Mouse (Mus musculus) embryonic facial prominence, embryonic 11.5 days (tissue): ENCODE data around the gene Ergic1. TPM values are rescaled to one million over a fixed set of nuclear protein-coding genes. Genes with fewer than 3 reads are reported as not detected.
A peak's percentile ranks its signal among the peaks of the same experiment; 100 is the strongest.

Experiments
- ATAC-seq: fragments of 200-750 bp; cut with Nextera tagmentation; replicated peaks from 2 replicates; pipeline ENCODE4 v1.8.0; 2017; ENCODE audit warnings: low read depth; ENCODE audit not compliant: insufficient number of reproducible peaks, low FRiP score, low TSS enrichment
- DNase-seq: peaks from one replicate; pipeline ENCODE4 v3.0.0-alpha.2; 2015; ENCODE audit warnings: low spot score
- H3K27ac ChIP-seq: fragments of 300-500 bp; sonication (generic); replicated peaks from 2 replicates; pipeline ENCODE4 v1.5.1; 2014; ENCODE audit warnings: mild to moderate bottlenecking, low read depth, low read length, control low read depth
- H3K27me3 ChIP-seq: fragments of 300-500 bp; sonication (generic); 2 replicates; pipeline ENCODE4 v1.6.1; 2014; ENCODE audit warnings: mild to moderate bottlenecking, low read length, moderate library complexity, mixed read lengths; ENCODE audit not compliant: control insufficient read depth, insufficient read depth
- H3K36me3 ChIP-seq: fragments of 300-500 bp; sonication (generic); replicated peaks from 2 replicates; pipeline ENCODE4 v1.6.1; 2014; ENCODE audit warnings: low read depth, mild to moderate bottlenecking, low read length, moderate library complexity, mixed read lengths; ENCODE audit not compliant: control insufficient read depth, insufficient read depth
- H3K4me1 ChIP-seq: fragments of 300-500 bp; sonication (generic); 2 replicates; pipeline ENCODE4 v1.6.1; 2014; ENCODE audit warnings: low read length, mixed read lengths; ENCODE audit not compliant: control insufficient read depth, insufficient read depth
- H3K4me2 ChIP-seq: fragments of 300-500 bp; sonication (generic); 2 replicates; pipeline ENCODE4 v1.6.1; 2014; ENCODE audit warnings: low read depth, mild to moderate bottlenecking, control low read depth, low read length, moderate library complexity
- H3K4me3 ChIP-seq: fragments of 300-500 bp; sonication (generic); 2 replicates; pipeline ENCODE4 v1.5.1; 2014; ENCODE audit warnings: low read depth, low read length, control low read depth
- H3K9ac ChIP-seq: fragments of 300-500 bp; sonication (generic); replicated peaks from 2 replicates; pipeline ENCODE4 v1.6.1; 2014; ENCODE audit warnings: mild to moderate bottlenecking, control low read depth, low read length
- H3K9me3 ChIP-seq: fragments of 300-500 bp; sonication (generic); replicated peaks from 2 replicates; pipeline ENCODE4 v1.6.1; 2016; ENCODE audit warnings: mild to moderate bottlenecking, low read length, inconsistent platforms, mixed read lengths; ENCODE audit not compliant: control insufficient read depth
- WGBS: fragments of 180-500 bp; shearing (Covaris S2); extraction: QIAGEN DNeasy Blood & Tissue Kit; methylation state at CpG from one replicate; pipeline ENCODE4 v1.1.7; 2014; 5-methylcytosine and 5-hydroxymethylcytosine counted together
- polyA plus RNA-seq: library from polyadenylated mRNA; unstranded; fragments of >200 nt; fragmentation: Nextera tagmentation; extraction: Ambion mirVana; gene quantifications from 2 replicates; pipeline ENCODE4 v1.2.1, GENCODE M21; 2014

Ergic1 gene
- polyA plus RNA-seq, 1 experiment from 2014 or later = 138 TPM

DNA sequence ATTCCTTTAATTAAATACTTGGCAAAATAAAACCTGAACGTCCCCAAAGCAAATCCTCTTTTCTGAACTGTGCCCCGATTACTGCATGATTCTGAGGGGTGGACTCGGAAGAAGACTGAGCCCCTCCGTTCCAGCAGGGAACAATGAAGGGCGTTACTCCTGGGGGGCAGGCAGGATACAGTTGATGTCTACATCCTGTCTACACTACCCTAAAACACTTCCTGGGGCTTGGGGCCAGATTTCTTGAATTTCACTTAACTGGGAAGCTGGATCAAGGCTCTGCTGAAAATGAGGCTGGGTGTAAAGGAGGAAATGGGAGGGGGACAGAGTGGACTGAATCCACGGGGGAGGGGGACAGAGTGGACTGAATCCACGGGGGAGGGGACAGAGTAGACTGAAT, 13.5 kb upstream of the Ergic1 start:
- DNase-seq = peak; percentile 34

DNA sequence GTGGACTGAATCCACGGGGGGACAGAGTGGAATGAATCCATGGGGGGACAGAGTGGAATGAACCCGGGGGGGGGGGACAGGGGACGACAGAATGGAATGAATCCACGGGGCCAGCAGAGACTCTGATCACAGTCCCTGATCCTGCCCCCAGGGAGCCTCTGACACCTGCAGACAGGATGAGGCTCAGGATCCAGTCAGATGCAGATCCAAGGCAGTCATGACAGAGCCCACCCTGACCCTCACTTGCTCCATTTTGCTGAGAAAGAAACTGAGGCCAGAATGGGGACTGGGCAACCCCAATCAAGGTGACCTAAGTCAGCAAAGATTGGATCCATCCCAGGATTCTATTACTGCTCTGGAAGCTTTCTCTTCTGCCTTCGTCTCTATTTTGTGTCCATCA, 12.7 kb upstream of the Ergic1 start:
- Histone ChIP-seq H3K36me3 (no peaks in the 10 kb centered on the region), H3K4me2 (no peak overlapping the region), H3K27ac (no peak overlapping the region), H3K27me3 (no peaks in the 10 kb centered on the region), H3K9me3 (no peaks in the 10 kb centered on the region), H3K9ac (no peak overlapping the region), H3K4me3 (no peak overlapping the region), H3K4me1 (no peaks in the 10 kb centered on the region)
- ATAC-seq = no peak
- peak; percentile 12 for DNase-seq
- WGBS = 7% methylated on average over 4 of the region's 5 CpGs

More for the DNA sequence above, 13.5 kb upstream of the Ergic1 start:
- Histone ChIP-seq H3K36me3 (no peaks in the 10 kb centered on the region), H3K4me2 (no peak overlapping the region), H3K27me3 (no peaks in the 10 kb centered on the region), H3K4me1 (no peaks in the 10 kb centered on the region), H3K27ac (no peak overlapping the region), H3K9ac (no peak overlapping the region), H3K9me3 (no peaks in the 10 kb centered on the region), H3K4me3 (no peak overlapping the region)
- no peak for ATAC-seq
- WGBS = 28% methylated on average over 7 of the region's 7 CpGs

DNA sequence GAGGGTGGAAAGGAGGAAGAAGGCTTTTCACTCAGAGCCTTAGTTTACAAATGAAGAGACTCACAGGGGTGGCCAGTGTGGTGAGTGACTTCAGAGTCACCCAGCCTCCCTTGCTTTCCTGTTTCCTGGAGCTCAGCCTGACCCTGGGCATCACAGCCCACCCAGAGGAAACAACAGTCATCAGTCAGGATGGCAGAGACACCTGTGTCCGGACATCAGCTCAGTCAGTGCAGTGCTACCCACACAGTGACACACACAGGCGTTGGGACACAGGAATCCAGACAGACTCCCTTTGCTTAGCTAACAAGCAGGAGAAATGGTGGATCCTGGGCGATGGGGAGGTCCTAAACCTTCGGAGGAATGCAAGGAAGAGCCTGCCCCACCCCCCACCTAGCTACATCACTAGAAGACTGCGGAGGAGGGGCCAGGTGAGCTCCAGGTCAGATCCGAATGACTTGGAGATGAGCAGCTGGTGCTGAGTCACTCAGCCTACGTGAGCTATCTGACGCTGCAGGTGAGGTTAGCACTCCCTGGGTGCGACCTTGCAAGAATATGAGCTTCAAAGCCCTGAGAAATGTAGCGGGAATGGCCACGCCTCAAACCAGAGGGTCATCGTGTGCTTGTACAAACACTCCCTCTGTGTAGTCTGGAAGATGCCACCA, 12.0 kb upstream of the Ergic1 start:
- no peak overlapping the region for H3K27ac ChIP-seq
- no peak overlapping the region for H3K4me2 ChIP-seq
- no peaks in the 10 kb centered on the region for H3K27me3 ChIP-seq
- no peak overlapping the region for H3K9ac ChIP-seq
- H3K9me3 ChIP-seq = no peaks in the 10 kb centered on the region
- DNase-seq = no peak
- 9% methylated on average over 12 of the region's 12 CpGs for WGBS
- no peak for ATAC-seq
- no peaks in the 10 kb centered on the region for H3K36me3 ChIP-seq
- no peaks in the 10 kb centered on the region for H3K4me1 ChIP-seq
- H3K4me3 ChIP-seq = no peak overlapping the region

DNA sequence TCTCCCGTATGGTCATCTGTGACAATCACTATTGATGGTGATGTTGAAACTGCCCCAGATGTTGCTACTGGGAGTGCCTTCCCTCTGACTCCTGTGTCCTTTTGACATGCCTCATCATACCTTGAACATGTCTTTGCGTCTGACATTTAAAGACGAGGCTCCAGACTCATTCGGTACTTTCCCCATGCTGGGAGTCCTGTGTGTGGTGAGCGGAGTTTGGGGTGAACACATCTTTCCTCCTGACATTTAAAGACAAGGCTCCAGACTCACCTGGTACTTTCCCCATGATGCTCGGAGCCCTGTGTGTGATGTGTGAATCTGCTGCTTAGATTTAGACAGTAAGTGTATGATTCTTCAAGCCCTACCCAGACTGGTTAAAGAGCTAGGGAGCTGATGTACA, 10.2 kb upstream of the Ergic1 start:
- 88% methylated on average over 6 of the region's 6 CpGs for WGBS
- Histone ChIP-seq H3K27me3 (no peaks in the 10 kb centered on the region), H3K4me3 (no peak overlapping the region), H3K36me3 (no peaks in the 10 kb centered on the region), H3K9ac (no peak overlapping the region), H3K27ac (no peak overlapping the region), H3K4me2 (no peak overlapping the region), H3K9me3 (no peaks in the 10 kb centered on the region), H3K4me1 (no peaks in the 10 kb centered on the region)
- DNase-seq (no peak), ATAC-seq (no peak)

DNA sequence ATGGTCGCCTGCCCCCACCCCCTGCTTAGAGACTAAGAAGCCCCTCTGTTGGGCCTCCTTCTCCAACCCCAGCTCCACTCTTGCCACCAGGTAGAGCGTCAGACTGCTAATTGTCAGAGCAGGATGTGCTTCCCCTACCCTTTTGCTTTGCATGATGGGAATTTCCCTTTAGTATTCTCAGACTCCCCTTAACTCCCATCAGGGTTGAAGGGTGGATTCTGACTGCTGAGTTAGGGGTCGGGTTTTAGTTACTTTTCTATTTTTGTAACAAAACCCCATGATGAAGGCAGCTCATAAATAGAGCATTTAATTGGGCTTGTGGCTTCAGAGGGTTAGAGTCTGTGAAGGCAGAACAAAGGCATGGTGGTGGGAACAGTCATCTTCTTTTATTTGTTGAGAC, 8.3 kb upstream of the Ergic1 start:
- ATAC-seq = no peak
- Histone ChIP-seq H3K27ac (no peak overlapping the region), H3K27me3 (no peaks in the 10 kb centered on the region), H3K4me2 (no peak overlapping the region), H3K9ac (no peak overlapping the region), H3K9me3 (no peaks in the 10 kb centered on the region), H3K4me3 (no peak overlapping the region), H3K4me1 (no peaks in the 10 kb centered on the region), H3K36me3 (no peaks in the 10 kb centered on the region)
- 65% methylated on average over 3 of the region's 3 CpGs for WGBS
- no peak for DNase-seq

DNA sequence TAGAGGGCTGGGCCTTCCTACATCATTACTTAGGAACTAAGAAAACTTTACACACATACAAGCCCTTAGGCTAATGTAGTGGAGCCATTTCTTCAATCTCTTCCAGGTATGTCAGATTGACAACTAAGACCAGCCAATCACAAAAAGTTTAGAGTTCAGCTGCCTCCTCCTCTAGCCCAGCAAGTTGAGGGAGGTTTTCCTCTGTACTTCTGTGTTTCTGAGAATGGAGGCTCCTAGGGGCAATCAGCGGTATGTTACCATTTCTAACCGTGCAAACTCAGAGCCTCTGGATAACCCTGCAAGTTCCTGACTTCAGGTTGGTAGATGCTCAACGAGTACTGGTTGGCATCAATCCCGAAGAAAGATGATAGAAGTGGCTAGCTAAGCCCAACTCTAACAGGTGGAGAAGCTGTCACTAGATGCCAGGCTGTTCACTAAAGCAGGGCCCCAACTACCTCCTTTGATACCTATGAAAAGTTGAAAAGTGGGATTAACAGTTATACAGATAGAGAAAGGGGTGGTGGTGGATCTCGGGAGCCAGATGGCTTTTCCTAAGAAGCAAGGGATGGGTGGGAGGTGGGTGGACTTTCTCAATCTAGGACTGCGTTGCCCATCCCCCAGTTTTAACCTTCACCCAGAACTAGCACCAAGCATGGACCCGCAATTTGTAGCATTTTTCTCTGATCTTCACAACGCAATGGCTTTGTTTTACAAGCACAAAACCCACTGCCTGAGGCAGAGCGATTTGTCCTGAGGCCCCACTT, 581 bp upstream of the Ergic1 start:
- H3K4me1 ChIP-seq = peaks cover 5% of the 10 kb centered on the region
- H3K9me3 ChIP-seq = no peaks in the 10 kb centered on the region
- WGBS = 33% methylated on average over 9 of the region's 9 CpGs
- peak overlapping the region; percentile 90 for H3K4me3 ChIP-seq
- H3K27ac ChIP-seq = peak overlapping the region; percentile 49; the same call in 1 of the 2 replicates
- H3K4me2 ChIP-seq = peak overlapping the region; percentile 76
- no peaks in the 10 kb centered on the region for H3K36me3 ChIP-seq
- peak overlapping the region; percentile 89 for H3K9ac ChIP-seq
- ATAC-seq (0 out of 2 replicates have a peak, but pooled peaks have one; percentile 45), DNase-seq (peak; percentile 14)
- no peaks in the 10 kb centered on the region for H3K27me3 ChIP-seq

DNA sequence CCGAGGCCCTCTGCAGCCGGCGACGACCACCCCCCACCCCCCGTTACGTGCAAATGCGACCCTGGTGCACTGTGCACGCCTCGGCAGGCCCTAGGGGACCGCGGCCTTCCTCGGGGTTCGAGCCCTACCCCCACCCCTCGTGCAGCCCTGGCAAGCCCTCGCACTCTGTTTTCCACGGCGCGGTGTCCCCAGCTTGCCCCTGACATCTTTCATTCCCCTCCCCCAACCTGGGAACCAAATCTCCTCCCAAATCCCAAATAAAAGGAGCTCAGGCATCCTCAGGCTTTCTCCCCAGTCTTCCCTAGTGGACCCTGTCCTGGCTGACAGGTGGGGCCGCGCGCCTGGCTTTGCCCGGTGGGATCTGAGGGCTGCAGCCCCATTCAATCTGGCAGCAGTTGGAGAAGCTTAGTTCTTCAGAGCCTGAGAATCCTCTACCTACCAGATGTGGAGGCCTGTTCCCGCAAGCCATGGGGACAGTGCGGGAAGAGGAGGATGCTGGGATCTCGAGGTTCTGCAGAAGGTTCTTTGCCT, 427 bp downstream of the Ergic1 start, which contains the start of gene Dusp1:
Dusp1 (minus strand) TSS at position 478 of the 531 bp plus-strand sequence.
- 2% methylated on average over 21 of the region's 25 CpGs for WGBS
- ATAC-seq = peak; percentile 80
- Histone ChIP-seq H3K36me3 (no peaks in the 10 kb centered on the region; the same call in 1 of the 2 replicates), H3K4me1 (peaks cover 5% of the 10 kb centered on the region), H3K9ac (peak within 1 kb of the TSS; percentile 89), H3K4me2 (peak within 1 kb of the TSS; percentile 76), H3K27ac (peak within 1 kb of the TSS; percentile 49), H3K9me3 (no peaks in the 10 kb centered on the region), H3K4me3 (peak within 1 kb of the TSS; percentile 90), H3K27me3 (no peaks in the 10 kb centered on the region)
- DNase-seq = peak; percentile 25

DNA sequence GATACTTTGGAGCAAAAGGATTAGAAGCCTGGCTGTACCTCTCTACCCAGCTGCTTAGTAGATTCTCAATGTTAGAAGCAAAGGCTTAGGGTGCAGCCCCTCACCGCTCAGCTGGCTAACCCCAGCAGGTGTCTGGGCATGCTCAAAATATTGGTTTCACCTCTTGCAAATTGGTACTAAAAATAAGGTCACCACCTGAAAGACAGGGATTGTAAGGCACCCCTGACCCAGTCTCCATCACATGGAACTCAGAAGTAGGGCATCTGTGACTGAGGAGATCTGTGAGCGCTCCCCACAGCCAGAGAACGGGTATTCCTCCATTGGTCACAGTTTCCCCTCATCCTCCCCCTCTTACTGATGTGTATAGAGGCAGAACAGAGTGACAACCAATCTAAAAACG, 1.0 kb downstream of the Ergic1 start:
- no peak overlapping the region for H3K27ac ChIP-seq

More for the DNA sequence above, 1.0 kb downstream of the Ergic1 start:
- Histone ChIP-seq H3K4me3 (peak overlapping the region; percentile 90), H3K27me3 (no peaks in the 10 kb centered on the region), H3K36me3 (no peaks in the 10 kb centered on the region; the same call in none of the 2 replicates), H3K4me1 (peaks cover 5% of the 10 kb centered on the region), H3K9me3 (no peaks in the 10 kb centered on the region), H3K9ac (peak overlapping the region; percentile 89), H3K4me2 (peak overlapping the region; percentile 76)
- 79% methylated on average over 4 of the region's 4 CpGs for WGBS
- no peak for DNase-seq
- no peak for ATAC-seq
